Mouse (Mus musculus) megakaryocyte, embryonic 14.5 days (primary cell): ENCODE measurements at regions not wholly inside any gene's neighbourhood (a gene's known extent, or its start where the extent isn't known, plus 50 kb on each side); places are given as distances from the start of the nearest gene placed in this dataset.

Experiments
- FLI1 ChIP-seq: IDR thresholded peaks from 2 replicates; pipeline ENCODE4 v1.6.1; 2012; ENCODE audit warnings: low read length, inconsistent platforms, mixed read lengths
- GATA1 ChIP-seq: IDR thresholded peaks from 3 replicates; pipeline ENCODE4 v1.6.1; 2012; ENCODE audit warnings: mixed read lengths, low read length, inconsistent platforms, borderline replicate concordance

GRCm38 (mm10) chr8:10825192-10825926, 182.9 kb downstream of the Irs2 start:
- TF ChIP-seq GATA1 (no peak), FLI1 (no peak)
